Mouse (Mus musculus) liver, embryonic 16.5 days (tissue): ENCODE measurements around the gene Scel. TPM values are rescaled to one million over a fixed set of nuclear protein-coding genes. Genes with fewer than 3 reads are reported as not detected.

ENCODE experiments used
- ATAC-seq: fragments of 200-750 bp; cut with Nextera tagmentation; 2 replicates; pipeline ENCODE4 v1.8.0; 2017; ENCODE audit warnings: low read depth, mild to moderate bottlenecking, moderate number of reproducible peaks, moderate library complexity
- H3K27ac ChIP-seq: fragments of 300-500 bp; sonication (generic); 2 replicates; pipeline ENCODE4 v1.5.1; 2014; ENCODE audit warnings: mild to moderate bottlenecking, low read length
- H3K27me3 ChIP-seq: fragments of 300-500 bp; sonication (generic); 2 replicates; pipeline ENCODE4 v1.6.1; 2014; ENCODE audit warnings: low read depth, low read length, mixed read lengths; ENCODE audit not compliant: control insufficient read depth, insufficient read depth
- H3K36me3 ChIP-seq: fragments of 300-500 bp; sonication (generic); 2 replicates; pipeline ENCODE4 v1.6.1; 2014; ENCODE audit warnings: mild to moderate bottlenecking; ENCODE audit not compliant: control insufficient read depth, insufficient read depth
- H3K4me1 ChIP-seq: fragments of 300-500 bp; sonication (generic); 2 replicates; pipeline ENCODE4 v1.6.1; 2014; ENCODE audit warnings: low read depth, low read length, mixed read lengths; ENCODE audit not compliant: control insufficient read depth
- H3K4me2 ChIP-seq: fragments of 300-500 bp; sonication (generic); 2 replicates; pipeline ENCODE4 v1.6.1; 2014; ENCODE audit warnings: low read depth, low read length, mixed read lengths
- H3K4me3 ChIP-seq: fragments of 300-500 bp; sonication (generic); 2 replicates; pipeline ENCODE4 v1.5.1; 2014; ENCODE audit warnings: low read depth, mild to moderate bottlenecking, low read length
- H3K9ac ChIP-seq: fragments of 300-500 bp; sonication (generic); 2 replicates; pipeline ENCODE4 v1.6.1; 2014; ENCODE audit warnings: low read depth, low read length
- H3K9me3 ChIP-seq: fragments of 300-500 bp; sonication (generic); replicated peaks from 2 replicates; pipeline ENCODE4 v1.6.1; 2016; ENCODE audit warnings: low read length; ENCODE audit not compliant: control insufficient read depth
- WGBS: fragments of 180-500 bp; shearing (Covaris S2); extraction: QIAGEN DNeasy Blood & Tissue Kit; methylation state at CpG from one replicate; pipeline ENCODE4 v1.1.7; 2014; ENCODE audit not compliant: insufficient replicate concordance; 5-methylcytosine and 5-hydroxymethylcytosine counted together
- polyA plus RNA-seq: library from polyadenylated mRNA; unstranded; fragments of >200 nt; fragmentation: Nextera tagmentation; extraction: Ambion mirVana; gene quantifications from 2 replicates; pipeline ENCODE4 v1.2.1, GENCODE M21; 2015

Scel gene
- polyA plus RNA-seq, 1 experiment from 2014 or later: 0.15 TPM

GRCm38 (mm10) chr14:103531722-103532341 is 18.7 kb downstream of the Scel start:
- ATAC-seq: no peak
- H3K4me3 ChIP-seq: no peak overlapping the region
- H3K4me1 ChIP-seq: no peaks in the 10 kb centered on the region
- H3K27me3 ChIP-seq: no peaks in the 10 kb centered on the region
- H3K4me2 ChIP-seq: no peak overlapping the region
- H3K9ac ChIP-seq: no peak overlapping the region
- H3K9me3 ChIP-seq: no peaks in the 10 kb centered on the region; the same call in 1 of the 2 replicates
- 67% methylated on average over 11 of the region's 11 CpGs for WGBS
- no peak overlapping the region for H3K27ac ChIP-seq
- H3K36me3 ChIP-seq: no peaks in the 10 kb centered on the region

- ATAC-seq: no peak
- Histone ChIP-seq H3K27ac (no peak overlapping the region), H3K27me3 (no peaks in the 10 kb centered on the region), H3K9me3 (no peaks in the 10 kb centered on the region), H3K36me3 (no peaks in the 10 kb centered on the region), H3K4me1 (no peaks in the 10 kb centered on the region), H3K9ac (no peak overlapping the region), H3K4me2 (no peak overlapping the region), H3K4me3 (no peak overlapping the region)
- 53% methylated on average over 8 of the region's 8 CpGs for WGBS
These were observed 22.4 kb downstream of the Scel start for GRCm38 (mm10) chr14:103535511-103536024.

DNA sequence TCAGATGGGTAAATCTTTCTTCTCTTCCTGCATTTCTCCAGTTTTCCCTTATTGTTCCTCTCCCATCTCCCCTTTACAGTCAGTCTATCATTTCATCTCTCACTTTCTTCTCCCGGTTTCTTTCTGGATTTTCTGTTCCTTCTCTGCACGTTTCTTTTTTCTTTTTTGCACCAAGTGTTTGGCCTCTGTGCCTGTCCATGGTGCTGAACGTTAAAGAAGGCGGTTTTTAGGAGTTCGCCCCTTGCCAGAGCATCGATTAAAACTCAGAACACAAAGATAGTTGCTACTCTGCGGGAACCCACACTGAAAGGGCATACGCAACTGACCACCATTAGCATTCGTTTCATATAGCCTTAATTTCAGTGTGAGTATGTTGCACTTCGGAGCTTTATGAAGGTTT is 23.2 kb downstream of the Scel start:
- WGBS: 30% methylated on average over 10 of the region's 10 CpGs
- no peak overlapping the region for H3K9ac ChIP-seq
- ATAC-seq: no peak
- H3K27me3 ChIP-seq: no peaks in the 10 kb centered on the region
- no peaks in the 10 kb centered on the region for H3K36me3 ChIP-seq
- no peak overlapping the region for H3K4me2 ChIP-seq
- no peak overlapping the region for H3K27ac ChIP-seq
- no peaks in the 10 kb centered on the region for H3K9me3 ChIP-seq
- H3K4me1 ChIP-seq: no peaks in the 10 kb centered on the region
- H3K4me3 ChIP-seq: no peak overlapping the region

- no peak overlapping the region for H3K9ac ChIP-seq
These were observed 24.4 kb downstream of the Scel start for GRCm38 (mm10) chr14:103537355-103538056.

GRCm38 (mm10) chr14:103539796-103540195 is 26.7 kb downstream of the Scel start:
- Histone ChIP-seq H3K4me2 (no peak overlapping the region), H3K36me3 (no peaks in the 10 kb centered on the region), H3K9ac (no peak overlapping the region), H3K9me3 (no peaks in the 10 kb centered on the region), H3K27me3 (no peaks in the 10 kb centered on the region), H3K27ac (no peak overlapping the region), H3K4me3 (no peak overlapping the region), H3K4me1 (no peaks in the 10 kb centered on the region)
- WGBS: 44% methylated on average over 4 of the region's 4 CpGs
- no peak for ATAC-seq

More at GRCm38 (mm10) chr14:103537355-103538056, 24.4 kb downstream of the Scel start:
- ATAC-seq: no peak
- no peaks in the 10 kb centered on the region for H3K4me1 ChIP-seq
- no peak overlapping the region for H3K27ac ChIP-seq
- H3K36me3 ChIP-seq: no peaks in the 10 kb centered on the region
- H3K9me3 ChIP-seq: no peaks in the 10 kb centered on the region
- H3K4me2 ChIP-seq: no peak overlapping the region
- H3K27me3 ChIP-seq: no peaks in the 10 kb centered on the region
- WGBS: 12% methylated on average over 13 of the region's 13 CpGs
- no peak overlapping the region for H3K4me3 ChIP-seq

- 51% methylated on average over 5 of the region's 5 CpGs for WGBS
- Histone ChIP-seq H3K9ac (no peak overlapping the region), H3K4me1 (no peaks in the 10 kb centered on the region), H3K27me3 (no peaks in the 10 kb centered on the region), H3K4me3 (no peak overlapping the region), H3K9me3 (no peaks in the 10 kb centered on the region), H3K27ac (no peak overlapping the region), H3K4me2 (no peak overlapping the region), H3K36me3 (no peaks in the 10 kb centered on the region)
- ATAC-seq: no peak
These were observed 28.5 kb downstream of the Scel start for GRCm38 (mm10) chr14:103541679-103542078.

DNA sequence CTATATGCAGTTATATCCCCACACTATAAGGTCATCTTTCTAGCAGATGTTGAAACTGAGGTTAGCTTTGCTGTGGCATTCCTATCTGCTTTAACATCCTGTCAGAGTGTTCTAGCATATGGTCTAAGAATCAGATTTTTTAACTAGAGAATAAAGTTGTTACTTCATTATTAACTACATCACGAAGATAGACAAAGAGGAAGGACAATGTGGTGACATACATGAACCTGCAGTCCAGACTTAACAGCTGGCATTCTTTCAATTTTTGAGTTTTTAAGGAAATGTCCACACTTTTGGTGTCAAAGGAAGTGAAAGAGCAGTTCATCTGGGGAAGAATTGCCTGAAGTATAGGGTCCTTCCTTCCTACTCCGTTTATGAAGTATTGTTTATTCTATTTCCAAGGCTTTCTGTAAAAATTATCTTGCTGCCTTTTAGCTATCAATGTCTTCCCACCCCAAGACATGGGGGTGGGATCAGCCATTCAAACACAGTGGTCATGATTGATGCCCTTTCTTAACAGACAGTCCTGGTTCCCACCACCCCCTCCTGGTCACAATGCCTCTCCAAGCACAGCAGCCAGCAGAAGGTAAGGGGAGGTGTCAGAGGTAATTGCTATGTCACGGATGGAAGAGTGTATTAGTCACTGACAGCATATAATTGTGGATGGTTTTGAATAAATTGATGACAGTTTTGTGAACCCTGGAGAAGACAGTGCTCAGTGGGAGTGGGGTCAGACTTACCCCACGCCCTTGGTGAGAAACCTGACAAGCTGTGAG is 30.4 kb downstream of the Scel start:
- Histone ChIP-seq H3K27me3 (no peaks in the 10 kb centered on the region), H3K9me3 (no peaks in the 10 kb centered on the region), H3K9ac (no peak overlapping the region), H3K4me2 (no peak overlapping the region), H3K27ac (no peak overlapping the region), H3K36me3 (no peaks in the 10 kb centered on the region), H3K4me3 (no peak overlapping the region), H3K4me1 (no peaks in the 10 kb centered on the region)
- ATAC-seq: no peak
- 32% methylated on average over 4 of the region's 4 CpGs for WGBS

DNA sequence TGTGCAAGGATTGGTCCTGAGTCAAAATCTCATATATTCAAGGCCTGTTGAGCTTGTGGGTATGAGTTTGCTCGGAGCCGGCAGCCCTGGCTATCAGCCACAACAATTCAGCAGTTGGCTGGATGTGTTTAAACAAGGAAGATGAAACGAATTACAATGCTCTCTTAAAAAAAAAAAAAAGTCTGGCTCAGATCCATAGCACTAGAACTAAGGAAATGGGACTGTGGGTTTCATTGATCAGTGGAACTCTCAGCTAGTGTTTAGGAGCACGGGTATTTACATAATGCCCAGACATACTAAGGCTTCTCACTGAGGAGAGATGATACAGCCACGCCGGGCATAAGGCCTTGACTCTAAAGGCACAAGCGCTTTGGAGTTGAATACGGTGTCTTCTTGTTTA is 32.6 kb downstream of the Scel start:
- no peak for ATAC-seq
- Histone ChIP-seq H3K27ac (no peak overlapping the region), H3K9me3 (no peaks in the 10 kb centered on the region), H3K27me3 (no peaks in the 10 kb centered on the region), H3K4me3 (no peak overlapping the region), H3K4me2 (no peak overlapping the region), H3K36me3 (no peaks in the 10 kb centered on the region), H3K4me1 (no peaks in the 10 kb centered on the region), H3K9ac (no peak overlapping the region)
- 56% methylated on average over 8 of the region's 8 CpGs for WGBS

- no peak overlapping the region for H3K9ac ChIP-seq
- H3K27ac ChIP-seq: no peak overlapping the region
- H3K4me1 ChIP-seq: no peaks in the 10 kb centered on the region
- H3K4me3 ChIP-seq: no peak overlapping the region
- no peaks in the 10 kb centered on the region for H3K9me3 ChIP-seq
- no peaks in the 10 kb centered on the region for H3K27me3 ChIP-seq
- no peak for ATAC-seq
- no peak overlapping the region for H3K4me2 ChIP-seq
- no peaks in the 10 kb centered on the region for H3K36me3 ChIP-seq
- 72% methylated on average over 12 of the region's 12 CpGs for WGBS
These were observed 33.1 kb downstream of the Scel start for GRCm38 (mm10) chr14:103546246-103546645.
